Mouse (Mus musculus): ENCODE measurements around the gene Cfap126.

- no peak for TF ChIP-seq CTCF (IDR thresholded peaks at IDR 0.05; ENCODE audit: low read depth)
- no peak for TF ChIP-seq EP300 (IDR thresholded peaks at IDR 0.05; ENCODE audit: low read depth)
These were observed 1.7 kb upstream of the Cfap126 start for GRCm38 (mm10) chr1:171111781-171112575.

Measured in liver, postnatal 0 days (tissue).